Mouse (Mus musculus) embryonic facial prominence, embryonic 13.5 days (tissue): ENCODE data around the gene Sapcd2. TPM values are rescaled to one million over a fixed set of nuclear protein-coding genes. Genes with fewer than 3 reads are reported as not detected.

Experiments
- ATAC-seq: fragments of 200-750 bp; cut with Nextera tagmentation; 2 replicates; pipeline ENCODE4 v1.8.0; 2017; ENCODE audit warnings: low read depth; ENCODE audit not compliant: insufficient number of reproducible peaks, insufficient read depth, low FRiP score, low TSS enrichment
- H3K27ac ChIP-seq: fragments of 300-500 bp; sonication (generic); 2 replicates; pipeline ENCODE4 v1.5.1; 2015; ENCODE audit warnings: moderate library complexity, mild to moderate bottlenecking, inconsistent platforms
- H3K27me3 ChIP-seq: fragments of 300-500 bp; sonication (generic); 2 replicates; pipeline ENCODE4 v1.6.1; 2015; ENCODE audit warnings: mild to moderate bottlenecking, inconsistent platforms
- H3K36me3 ChIP-seq: fragments of 300-500 bp; sonication (generic); 2 replicates; pipeline ENCODE4 v1.6.1; 2015; ENCODE audit warnings: mild to moderate bottlenecking, inconsistent platforms
- H3K4me1 ChIP-seq: fragments of 300-500 bp; sonication (generic); 2 replicates; pipeline ENCODE4 v1.6.1; 2015; ENCODE audit warnings: inconsistent platforms
- H3K4me2 ChIP-seq: fragments of 300-500 bp; sonication (generic); 2 replicates; pipeline ENCODE4 v1.6.1; 2015; ENCODE audit warnings: moderate library complexity, mild to moderate bottlenecking, inconsistent platforms
- H3K4me3 ChIP-seq: fragments of 300-500 bp; sonication (generic); 2 replicates; pipeline ENCODE4 v1.5.1; 2015; ENCODE audit warnings: mild to moderate bottlenecking, inconsistent platforms
- H3K9ac ChIP-seq: fragments of 300-500 bp; sonication (generic); 2 replicates; pipeline ENCODE4 v1.6.1; 2015; ENCODE audit warnings: mild to moderate bottlenecking, inconsistent platforms
- H3K9me3 ChIP-seq: fragments of 300-500 bp; sonication (generic); 2 replicates; pipeline ENCODE4 v1.6.1; 2016; ENCODE audit warnings: inconsistent platforms
- WGBS: fragments of 180-500 bp; shearing (Covaris S2); methylation state at CpG from one replicate; pipeline ENCODE4 v1.1.7; 2015; ENCODE audit warnings: mixed read lengths; 5-methylcytosine and 5-hydroxymethylcytosine counted together
- polyA plus RNA-seq: library from polyadenylated mRNA; unstranded; fragments of >200 nt; fragmentation: Nextera tagmentation; extraction: Ambion mirVana; gene quantifications from 2 replicates; pipeline ENCODE4 v1.2.1, GENCODE M21; 2015

The Sapcd2 gene
- polyA plus RNA-seq, 1 experiment from 2014 or later: 47.9 TPM

DNA sequence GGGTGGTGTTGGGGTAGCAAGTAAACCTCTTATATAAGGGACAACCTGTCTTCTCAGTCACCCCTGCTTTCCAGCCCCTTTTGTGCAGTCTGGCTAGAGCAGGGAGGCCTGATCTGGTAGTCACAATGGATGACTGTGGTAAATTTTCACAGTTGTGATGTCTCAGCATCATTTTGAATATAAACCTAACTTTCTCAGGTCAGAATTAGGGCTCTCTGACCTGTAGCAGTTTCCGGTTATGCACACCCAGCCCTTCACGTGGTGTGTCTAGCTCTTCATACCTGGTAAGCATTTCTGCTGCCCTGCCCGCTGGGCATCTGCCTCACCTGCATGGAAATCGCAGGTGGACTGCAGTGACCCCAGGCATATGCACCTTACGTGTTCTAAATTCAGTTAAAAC lies 55.1 kb downstream of the Sapcd2 start:
- Histone ChIP-seq H3K4me1 (peaks cover 8% of the 10 kb centered on the region), H3K4me2 (no peak overlapping the region), H3K27ac (no peak overlapping the region), H3K9ac (no peak overlapping the region), H3K9me3 (no peaks in the 10 kb centered on the region), H3K27me3 (peaks cover 66% of the 10 kb centered on the region), H3K36me3 (no peaks in the 10 kb centered on the region), H3K4me3 (no peak overlapping the region)
- ATAC-seq: no peak
- 90% methylated on average over 5 of the region's 5 CpGs for WGBS

Other genes starting within 250 kb of the Sapcd2 start
- 15.0 and 16.7 TPM in 2 replicates for gene Nrarp, start 191.6 kb upstream of the Sapcd2 start, polyA plus RNA-seq
- 5.1 and 6.1 TPM in 2 replicates for gene Tor4a, start 175.4 kb upstream of the Sapcd2 start, polyA plus RNA-seq
- 110 and 114 TPM in 2 replicates for gene Nelfb, start 160.8 kb upstream of the Sapcd2 start, polyA plus RNA-seq
- 0.15 TPM in 1 of 2 replicates, not detected in the other for gene Stpg3, start 157.7 kb upstream of the Sapcd2 start, polyA plus RNA-seq
- not detected in 2 replicates for gene Fam166a, start 153.6 kb upstream of the Sapcd2 start, polyA plus RNA-seq
- 409 and 438 TPM in 2 replicates for gene Tubb4b, start 147.6 kb upstream of the Sapcd2 start, polyA plus RNA-seq
- gene Slc34a3, start 138.0 kb upstream of the Sapcd2 start, polyA plus RNA-seq: not detected in 2 replicates
- gene Rnf224, start 135.5 kb upstream of the Sapcd2 start, polyA plus RNA-seq: not detected in 2 replicates
- gene Rnf208, start 130.1 kb upstream of the Sapcd2 start, polyA plus RNA-seq: 10.8 and 11.3 TPM in 2 replicates
- 0.81 TPM in 1 of 2 replicates, not detected in the other for gene Cysrt1, start 129.9 kb upstream of the Sapcd2 start, polyA plus RNA-seq
- gene AL732309.1, start 125.5 kb upstream of the Sapcd2 start, polyA plus RNA-seq: 6.9 and 7.9 TPM in 2 replicates
- gene Tmem203, start 116.9 kb upstream of the Sapcd2 start, polyA plus RNA-seq: 24.5 and 25.3 TPM in 2 replicates
- gene Tprn, start 109.7 kb upstream of the Sapcd2 start, polyA plus RNA-seq: 7.5 and 8.2 TPM in 2 replicates
- 231 and 246 TPM in 2 replicates for gene Ssna1, start 99.9 kb upstream of the Sapcd2 start, polyA plus RNA-seq
- gene Anapc2, start 99.8 kb upstream of the Sapcd2 start, polyA plus RNA-seq: 137 and 143 TPM in 2 replicates
- gene Tmem210, start 84.2 kb upstream of the Sapcd2 start, polyA plus RNA-seq: not detected in 2 replicates
- 0.22 TPM in 2 replicates for gene Lrrc26, start 82.4 kb upstream of the Sapcd2 start, polyA plus RNA-seq
- 0.38 and 1.2 TPM in 2 replicates for gene Grin1, start 53.1 kb upstream of the Sapcd2 start, polyA plus RNA-seq
- gene Man1b1, start 40.0 kb upstream of the Sapcd2 start, polyA plus RNA-seq: 61.1 and 79.4 TPM in 2 replicates
- 23.0 and 25.5 TPM in 2 replicates for gene Dpp7, start 16.0 kb upstream of the Sapcd2 start, polyA plus RNA-seq
- gene Uap1l1, start 6.6 kb upstream of the Sapcd2 start, polyA plus RNA-seq: 9.9 and 14.9 TPM in 2 replicates
- gene Entpd2, start 23.6 kb downstream of the Sapcd2 start, polyA plus RNA-seq: 0.87 and 1.1 TPM in 2 replicates
- gene Npdc1, start 27.0 kb downstream of the Sapcd2 start, polyA plus RNA-seq: 42.5 and 48.9 TPM in 2 replicates
- gene Fut7, start 50.9 kb downstream of the Sapcd2 start, polyA plus RNA-seq: 0.12 and 0.17 TPM in 2 replicates
- 2.9 and 4.0 TPM in 2 replicates for gene Abca2, start 56.4 kb downstream of the Sapcd2 start, polyA plus RNA-seq
- 5.0 and 7.2 TPM in 2 replicates for gene Clic3, start 84.5 kb downstream of the Sapcd2 start, polyA plus RNA-seq
- gene Paxx, start 88.8 kb downstream of the Sapcd2 start, polyA plus RNA-seq: 29.4 and 35.9 TPM in 2 replicates
- 1.3 and 2.8 TPM in 2 replicates for gene Ptgds, start 97.7 kb downstream of the Sapcd2 start, polyA plus RNA-seq
- gene Lcn12, start 121.6 kb downstream of the Sapcd2 start, polyA plus RNA-seq: not detected in 2 replicates
- gene Fbxw5, start 128.4 kb downstream of the Sapcd2 start, polyA plus RNA-seq: 75.1 and 81.1 TPM in 2 replicates
- gene C8g, start 129.4 kb downstream of the Sapcd2 start, polyA plus RNA-seq: 5.8 and 6.2 TPM in 2 replicates
- gene Traf2, start 174.6 kb downstream of the Sapcd2 start, polyA plus RNA-seq: 31.4 and 35.4 TPM in 2 replicates
- 335 and 341 TPM in 2 replicates for gene Edf1, start 185.5 kb downstream of the Sapcd2 start, polyA plus RNA-seq
- gene Mamdc4, start 202.5 kb downstream of the Sapcd2 start, polyA plus RNA-seq: 4.3 and 7.2 TPM in 2 replicates
- 169 and 174 TPM in 2 replicates for gene Phpt1, start 202.9 kb downstream of the Sapcd2 start, polyA plus RNA-seq
- gene Ajm1, start 209.4 kb downstream of the Sapcd2 start, polyA plus RNA-seq: 0.39 and 0.62 TPM in 2 replicates
- gene Rabl6, start 236.2 kb downstream of the Sapcd2 start, polyA plus RNA-seq: 80.3 and 81.9 TPM in 2 replicates
- 0.31 and 0.34 TPM in 2 replicates for gene Ccdc183, start 245.4 kb downstream of the Sapcd2 start, polyA plus RNA-seq
- 23.5 and 24.8 TPM in 2 replicates for gene Tmem141, start 249.7 kb downstream of the Sapcd2 start, polyA plus RNA-seq